Mouse (Mus musculus): ENCODE data around the gene Clk3.

- TF ChIP-seq MAFK (IDR thresholded peaks at IDR 0.05; ENCODE audit: insufficient read depth, low read depth, low read length) (no peak), CHD2 (IDR thresholded peaks at IDR 0.05; ENCODE audit: low read depth, low read length) (no peak), ZNF384 (IDR thresholded peaks at IDR 0.05; ENCODE audit: low read depth, low read length) (no peak), HCFC1 (IDR thresholded peaks at IDR 0.05; ENCODE audit: borderline replicate concordance, insufficient read depth, low read length) (no peak), ZC3H11A (IDR thresholded peaks at IDR 0.05; ENCODE audit: borderline replicate concordance, low read depth, low read length) (no peak)
Measured at GRCm38 (mm10) chr9:57805087-57805737, 39.6 kb upstream of the Clk3 start.

Measured in ES-E14 (cell line).